Mouse (Mus musculus) cerebellum, adult 9-10 months (tissue): ENCODE measurements at regions not wholly inside any gene's neighbourhood (a gene's known extent, or its start where the extent isn't known, plus 50 kb on each side); places are given as distances from the start of the nearest gene placed in this dataset.

Experiments
- DNase-seq: peaks from one replicate; pipeline ENCODE4 v3.0.0; 2022

GRCm38 (mm10) chr10:16789641-16790243 is 933.3 kb upstream of the Cited2 start:
- DNase-seq = no peak

- no peak for DNase-seq
Observed at GRCm38 (mm10) chr10:16803978-16804377, 919.0 kb upstream of the Cited2 start.

- no peak for DNase-seq
Observed at GRCm38 (mm10) chr10:16810716-16811115, 912.3 kb upstream of the Cited2 start.

DNA sequence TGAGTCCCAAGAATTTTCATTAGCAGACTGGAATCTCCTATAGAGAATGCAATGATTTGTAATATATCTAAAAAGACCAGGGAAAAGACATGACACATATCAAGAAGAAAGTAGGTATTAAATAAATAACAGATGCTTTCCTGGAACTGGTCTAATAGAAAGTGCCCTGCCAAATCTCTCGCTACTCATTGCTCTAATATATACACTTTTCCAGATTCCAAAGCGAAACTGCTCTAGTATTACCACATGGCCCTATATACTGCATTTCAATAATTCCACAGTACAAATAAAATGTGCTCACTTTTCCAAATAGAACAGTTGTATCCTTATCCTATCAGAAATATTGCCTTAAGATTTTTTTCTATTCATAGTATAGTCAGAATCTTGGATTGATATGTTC is 909.0 kb upstream of the Cited2 start:
- DNase-seq = no peak

- DNase-seq = no peak
Observed at GRCm38 (mm10) chr10:16861534-16861933, 861.5 kb upstream of the Cited2 start.

GRCm38 (mm10) chr10:16866914-16867313 is 856.1 kb upstream of the Cited2 start:
- DNase-seq = no peak

GRCm38 (mm10) chr10:16874131-16874530 is 848.9 kb upstream of the Cited2 start:
- no peak for DNase-seq

DNA sequence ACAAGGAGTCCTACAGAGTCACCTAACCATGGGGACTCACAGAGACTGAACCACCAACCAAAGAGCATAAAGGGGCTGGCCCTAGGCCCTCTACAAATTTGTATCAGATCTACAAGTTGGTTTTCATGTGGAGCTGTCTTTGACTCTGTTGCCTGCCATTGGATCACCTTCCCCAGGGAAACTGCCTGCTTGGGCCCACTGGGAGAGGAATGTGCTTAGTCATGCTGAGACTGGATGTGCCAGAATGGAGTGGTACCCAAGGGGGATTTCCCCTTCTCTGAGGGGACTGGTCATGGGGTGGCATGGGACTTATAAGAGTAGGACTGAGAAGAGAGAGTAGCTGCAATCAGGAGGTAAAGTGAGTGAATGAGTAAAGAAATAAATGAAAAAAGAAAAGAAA is 844.8 kb upstream of the Cited2 start:
- DNase-seq = no peak

DNA sequence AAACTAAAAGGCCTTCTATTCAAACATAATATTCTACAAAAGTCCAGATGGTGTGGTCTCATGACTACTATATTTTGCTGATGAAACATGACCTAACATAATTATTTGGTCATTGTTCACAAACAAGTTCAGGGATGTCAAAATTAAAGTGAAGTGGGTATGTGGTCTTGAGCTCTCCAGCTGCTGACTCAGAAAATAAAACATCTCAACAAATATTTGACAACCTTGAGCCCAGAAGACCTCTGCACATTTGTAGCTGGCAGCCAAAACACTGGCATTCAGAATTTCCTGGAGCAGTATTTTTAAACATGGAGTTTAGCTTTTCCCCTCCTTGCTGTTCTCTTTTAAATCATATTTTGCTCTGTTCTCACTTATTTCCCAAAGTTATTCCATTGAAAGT is 829.7 kb upstream of the Cited2 start:
- no peak for DNase-seq

DNA sequence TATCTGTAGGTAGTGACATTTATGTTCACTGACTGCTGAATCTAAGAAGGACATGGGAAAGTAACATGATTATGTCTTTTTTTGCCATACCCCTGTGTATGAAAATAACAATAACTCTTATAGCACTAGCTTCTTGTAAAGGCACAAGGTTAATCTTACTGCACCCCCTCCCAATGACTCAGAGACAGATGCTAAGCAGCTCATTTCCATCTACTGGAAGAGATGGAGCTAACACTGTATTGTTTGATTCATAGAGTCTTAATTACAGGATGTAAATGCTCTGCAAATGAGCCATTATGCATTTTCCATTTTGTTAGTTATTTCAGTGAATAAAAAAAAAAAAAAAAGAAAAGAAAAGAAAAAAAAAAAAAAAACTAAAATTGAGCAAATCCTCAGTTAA is 827.7 kb upstream of the Cited2 start:
- DNase-seq = no peak

DNA sequence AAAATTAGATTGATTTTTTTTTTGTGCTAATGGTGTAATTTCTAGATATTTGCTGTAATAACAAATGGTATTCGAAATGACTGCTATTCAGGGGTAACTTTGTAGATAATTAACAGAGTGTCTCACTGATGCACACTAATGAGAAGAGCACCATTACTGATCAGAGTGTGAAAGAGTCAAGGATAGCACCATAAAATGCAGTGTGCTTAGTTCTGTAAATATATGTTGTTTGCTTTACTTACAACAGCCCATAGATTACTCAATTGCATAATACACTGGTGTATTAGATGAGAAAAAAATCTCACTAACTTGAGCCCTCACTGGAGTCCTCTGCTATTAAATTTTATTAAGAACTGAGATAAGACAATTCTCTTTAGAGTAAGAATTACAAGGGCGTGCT is 800.1 kb upstream of the Cited2 start:
- no peak for DNase-seq

DNA sequence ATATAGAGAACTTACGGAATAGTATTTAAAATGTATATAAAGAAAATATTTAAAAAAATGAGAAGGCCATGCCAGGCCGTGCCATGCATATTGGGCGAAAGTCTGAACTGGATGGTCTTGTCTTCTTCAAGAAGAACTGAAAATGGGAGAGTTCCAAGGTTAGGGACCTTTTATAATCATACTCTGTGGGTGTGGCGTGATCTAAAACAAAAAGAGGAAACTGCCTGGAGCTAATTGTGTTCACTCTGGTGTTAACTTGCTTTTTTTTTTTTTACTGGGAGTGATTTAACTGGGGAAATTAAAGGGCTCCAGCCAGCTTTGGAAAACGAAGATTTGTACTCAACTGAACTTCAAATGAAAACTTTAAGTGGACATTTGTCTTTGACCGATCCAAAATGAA is 799.2 kb upstream of the Cited2 start:
- DNase-seq = no peak

DNA sequence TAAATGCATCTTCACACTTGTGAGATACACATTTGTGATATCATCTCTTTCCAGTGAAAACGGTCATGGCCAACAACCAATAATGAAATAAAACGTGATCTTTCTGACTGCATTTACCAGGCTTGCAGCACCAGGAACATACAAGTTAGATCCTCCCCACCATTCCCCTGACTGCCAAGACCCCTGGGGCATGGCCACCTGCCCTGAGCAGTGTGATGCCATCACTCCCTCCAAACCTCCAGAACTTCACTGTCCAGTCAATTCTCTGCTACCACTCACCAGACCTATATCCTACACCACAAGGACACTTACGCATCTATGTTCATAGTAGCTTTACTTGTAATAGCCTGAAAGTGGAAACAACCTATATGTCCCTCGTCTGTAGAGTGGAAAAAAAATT is 785.3 kb upstream of the Cited2 start:
- DNase-seq = peak; percentile 85

GRCm38 (mm10) chr10:16951636-16952035 is 771.4 kb upstream of the Cited2 start:
- DNase-seq = no peak

- DNase-seq = no peak
Observed at GRCm38 (mm10) chr10:16960971-16961370, 762.0 kb upstream of the Cited2 start.

DNA sequence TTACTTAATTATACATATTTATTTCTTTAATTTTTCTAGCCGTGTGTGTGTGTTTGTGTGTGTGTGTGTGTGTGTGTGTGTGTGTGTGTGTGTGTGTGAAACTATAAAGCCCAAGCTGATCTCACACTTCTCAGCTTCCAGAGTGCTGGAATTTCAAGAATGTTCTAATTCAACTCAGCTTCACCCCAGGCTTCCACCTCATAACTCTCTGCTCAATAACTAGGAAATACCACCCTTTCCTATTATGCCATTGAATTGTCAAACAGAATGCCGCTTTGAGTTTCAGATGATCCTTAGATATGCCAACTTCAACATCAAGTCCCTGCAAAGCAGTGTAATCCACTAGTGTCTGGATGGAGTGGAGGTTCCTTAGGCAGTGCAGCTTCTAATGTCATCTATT is 760.6 kb upstream of the Cited2 start:
- no peak for DNase-seq

DNA sequence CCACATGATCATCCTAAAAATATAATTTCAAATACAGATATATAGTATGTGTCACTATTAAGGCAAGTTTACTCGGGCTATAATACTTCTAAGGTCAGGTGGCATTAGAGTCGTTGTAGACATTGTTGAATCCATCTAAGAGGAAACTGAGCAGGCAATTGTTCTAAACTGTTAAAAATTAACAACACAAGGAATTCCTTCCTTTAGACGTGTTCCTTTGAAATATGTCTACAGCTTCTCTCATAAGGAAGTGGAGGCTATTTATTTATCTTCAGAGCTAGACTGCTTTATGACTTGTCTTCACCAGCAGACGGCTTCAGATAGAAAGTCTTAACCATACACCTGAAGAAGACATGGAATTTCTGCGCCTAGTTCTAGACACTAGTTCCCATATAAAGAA is 744.2 kb upstream of the Cited2 start:
- DNase-seq = no peak

- peak; percentile 93 for DNase-seq
Observed at GRCm38 (mm10) chr10:16990227-16990626, 732.8 kb upstream of the Cited2 start.

DNA sequence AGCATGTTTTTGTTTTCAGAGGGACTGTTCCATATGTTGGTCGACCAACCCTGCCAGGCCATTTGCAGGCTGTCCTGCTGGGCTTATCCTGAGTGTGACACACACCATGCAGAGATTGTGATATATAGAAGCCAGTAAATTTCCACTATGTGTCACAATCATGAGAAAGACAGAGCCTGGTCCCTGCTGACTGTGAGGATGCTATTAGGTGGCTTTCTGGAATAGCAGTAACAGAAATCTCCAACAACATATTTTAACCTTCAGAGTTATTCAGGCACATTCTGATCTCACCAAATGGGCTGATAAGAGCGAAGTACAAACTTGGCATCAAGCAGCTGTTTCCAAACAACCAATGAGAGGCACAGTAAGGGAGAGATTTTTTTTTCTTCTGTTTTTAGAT is 729.2 kb upstream of the Cited2 start:
- peak; percentile 90 for DNase-seq

DNA sequence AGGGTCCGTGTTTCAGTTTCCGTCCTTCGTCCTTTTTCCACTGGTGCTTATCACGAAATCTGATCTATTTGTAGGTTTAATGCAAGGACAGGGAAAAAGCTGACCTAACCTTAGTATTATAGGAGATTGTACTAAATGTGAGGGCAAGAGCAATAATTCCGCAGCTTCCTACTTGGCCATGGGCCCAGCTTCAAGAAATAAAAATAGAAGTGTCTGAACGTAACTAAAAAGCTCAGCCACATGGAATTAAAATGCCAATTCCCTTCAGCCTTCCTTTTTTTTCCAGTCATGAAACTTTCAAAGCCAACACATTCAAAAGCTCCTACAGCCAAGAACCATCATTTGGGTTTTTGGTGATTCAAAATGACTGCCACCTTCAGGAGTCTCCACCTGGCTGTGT is 728.5 kb upstream of the Cited2 start:
- peak; percentile 82 for DNase-seq

GRCm38 (mm10) chr10:16995010-16995409 is 728.0 kb upstream of the Cited2 start:
- no peak for DNase-seq

- no peak for DNase-seq
Observed at GRCm38 (mm10) chr10:16996820-16997466, 726.1 kb upstream of the Cited2 start.

DNA sequence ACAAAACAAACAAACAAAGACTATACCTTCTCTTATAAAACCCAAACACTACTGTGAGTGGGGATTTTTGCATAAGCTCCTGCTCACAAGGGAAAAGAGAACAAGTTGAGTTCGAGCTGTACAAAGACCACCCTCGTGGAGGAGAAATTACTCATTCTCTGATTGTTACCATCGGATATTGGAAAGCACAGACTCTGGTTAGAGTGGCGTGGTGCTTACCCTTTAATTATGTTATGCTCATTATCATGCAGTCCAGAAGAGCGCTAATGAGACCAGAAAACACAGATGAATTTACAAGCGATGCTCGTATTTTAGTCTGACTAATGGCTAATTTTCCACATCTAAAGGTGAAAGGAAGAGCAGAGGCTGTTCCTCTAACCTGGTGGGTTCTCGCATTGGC is 721.7 kb upstream of the Cited2 start:
- no peak for DNase-seq

DNA sequence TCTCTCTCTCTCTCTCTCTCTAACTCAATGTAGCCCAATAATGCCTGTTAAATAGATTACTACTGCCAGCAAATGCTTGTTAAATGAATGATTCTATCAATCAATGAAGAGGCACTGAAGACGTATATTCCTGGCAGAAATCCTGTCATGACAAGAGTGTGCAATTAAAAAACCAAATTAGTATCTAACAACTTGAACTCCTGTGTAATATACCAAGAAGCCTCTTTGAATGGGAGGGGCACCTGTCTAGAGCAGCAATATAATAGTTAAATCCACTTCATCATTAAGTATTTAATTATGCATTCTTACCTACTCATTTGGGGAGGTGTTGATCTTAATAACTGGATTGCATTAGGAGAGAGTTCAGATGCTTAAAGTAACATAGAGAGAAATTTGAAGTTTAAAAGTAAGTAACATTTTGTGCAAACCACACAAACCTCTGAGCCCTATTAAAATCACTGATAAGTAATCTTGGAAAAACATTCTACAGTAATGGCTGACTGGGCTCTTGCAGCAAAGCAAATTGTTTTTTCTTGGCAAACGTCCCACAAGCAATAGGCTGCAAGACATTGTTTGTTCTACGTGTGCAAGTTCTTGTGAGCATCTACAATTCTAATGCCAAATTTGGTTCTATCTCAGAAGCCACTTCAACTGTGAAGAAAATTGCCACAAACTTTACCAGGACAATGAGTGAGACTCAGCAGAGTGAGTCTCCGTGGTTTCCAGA is 719.7 kb upstream of the Cited2 start:
- no peak for DNase-seq

DNA sequence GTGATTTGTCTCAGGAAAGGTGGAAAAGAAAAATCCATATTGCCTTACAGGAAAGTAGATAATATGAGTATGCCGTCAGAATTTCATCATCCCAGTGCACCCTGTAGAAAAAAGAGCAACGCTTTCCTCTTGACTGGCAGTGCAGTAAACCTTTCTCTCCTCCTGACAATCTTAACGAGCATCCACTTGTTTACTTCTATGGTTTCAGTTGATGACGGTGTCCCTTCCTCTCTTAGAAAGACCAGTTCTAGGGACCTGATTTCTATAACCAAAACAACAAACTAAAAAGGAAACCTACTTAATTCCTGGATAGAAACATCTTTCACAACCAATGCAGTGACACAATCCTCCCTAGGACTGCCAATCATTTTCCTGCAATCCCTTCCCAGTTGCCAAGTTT is 714.3 kb upstream of the Cited2 start:
- DNase-seq = no peak
